18 mouse cellular contexts compared by ENCODE assay signal in genomic region chr2:128294610-128295009, GRCm38 (mm10).
DNase-seq lines count a peak whose midpoint lies in the region; ATAC-seq and TF ChIP-seq lines count a peak whose summit lies in the region.
"Had no signal": no experiment of that assay in that cellular context is flagged by ENCODE, and none has a peak within 500 bp of the region (broad histone marks: within the 10 kb centered on the region; RNA-seq: fewer than 3 reads in every experiment).

No protein-coding gene starts in this region.

- TF ChIP-seq POLR2A in MEL (IDR thresholded peaks at IDR 0.05; ENCODE audit: control insufficient read depth in 1 of 2, insufficient read depth in 1 of 2, low read depth in 1 of 2, low read length in 2 of 2, poor library complexity in 1 of 2), result no peak

- peak; percentile 57; a peak in 3 of 4 replicates for ATAC-seq in hematopoietic stem cell, adult 5-6 weeks (replicated peaks in 1 of 2; ENCODE audit: insufficient read depth in 1 of 2, low FRiP score in 2 of 2, low TSS enrichment in 1 of 2, low read depth in 1 of 2, poor library complexity in 2 of 2, severe bottlenecking in 2 of 2)
- peak; percentile 46 for ATAC-seq in megakaryocyte, adult 5-6 weeks (ENCODE audit: poor library complexity, severe bottlenecking)
- ATAC-seq in neutrophil, adult 5-6 weeks (ENCODE audit: extremely low read depth, insufficient number of reproducible peaks, low FRiP score, poor library complexity, severe bottlenecking), result peak; percentile 25; the same call in 1 of the 2 replicates
- ATAC-seq in hindbrain, embryonic 13.5 days (ENCODE audit: low FRiP score), result no peak
- ATAC-seq: forebrain, embryonic 15.5 days; hindbrain, embryonic 16.5 days had no signal

- WGBS in hindbrain, embryonic 13.5 days, result 67% methylated on average over 3 of the region's 3 CpGs

- peak overlapping the region; percentile 25; the same call in 1 of the 2 replicates for H3K9ac ChIP-seq in MEL (ENCODE audit: control insufficient read depth, low read depth, low read length, poor library complexity, severe bottlenecking)
- no peak overlapping the region for H3K9ac ChIP-seq in hindbrain, embryonic 13.5 days
- H3K9ac ChIP-seq: embryonic facial prominence, embryonic 12.5 days; forebrain, embryonic 15.5 days; heart, embryonic 12.5 days had no signal

- H3K79me2 ChIP-seq in MEL (ENCODE audit: control insufficient read depth, insufficient read depth, low read length, poor library complexity), result no peaks in the 10 kb centered on the region

- peak overlapping the region; percentile 38 for H3K27ac ChIP-seq in MEL (ENCODE audit: control insufficient read depth, low read depth, low read length)
- no peak overlapping the region for H3K27ac ChIP-seq in hindbrain, embryonic 13.5 days
- H3K27ac ChIP-seq: embryonic facial prominence, embryonic 12.5 days; forebrain, embryonic 15.5 days had no signal

- no peak for TF ChIP-seq CTCF in MEL (IDR thresholded peaks at IDR 0.05 in 2 of 3, conservative IDR thresholded peaks at IDR 0.05 in 1 of 3; ENCODE audit: control insufficient read depth in 1 of 3, insufficient read depth in 1 of 3, low read depth in 2 of 3, low read length in 3 of 3, poor library complexity in 1 of 3, severe bottlenecking in 1 of 3)

- peaks cover 0 to 24% of the 10 kb centered on the region in 2 experiments; a peak in 2 of 4 replicates for H3K36me3 ChIP-seq in MEL (ENCODE audit: control insufficient read depth in 1 of 2, insufficient read depth in 2 of 2, low read length in 2 of 2)
- H3K36me3 ChIP-seq in hindbrain, embryonic 13.5 days, result no peaks in the 10 kb centered on the region
- H3K36me3 ChIP-seq: embryonic facial prominence, embryonic 12.5 days; forebrain, embryonic 15.5 days; heart, embryonic 12.5 days had no signal

- peak; percentile 68 for DNase-seq in MEL (ENCODE audit: low read depth, low spot score)
- no peak for DNase-seq in thymus, postnatal 4 days
- no peak for DNase-seq in frontal cortex, postnatal 14 days (ENCODE audit: low spot score in 2 of 2)
- no peak for DNase-seq in right cerebral cortex, postnatal 4 days
- DNase-seq: adrenal gland, adult 2 months; adrenal gland, postnatal 25 days; cerebellum, adult 11 months; cerebellum, adult 8-10 months; cerebellum, postnatal 14 days; gastrocnemius, postnatal 14 days had no signal

- peaks cover 7 to 28% of the 10 kb centered on the region in 2 experiments for H3K4me1 ChIP-seq in MEL (ENCODE audit: control insufficient read depth in 1 of 2, insufficient read depth in 2 of 2, low read length in 2 of 2)
- no peaks in the 10 kb centered on the region for H3K4me1 ChIP-seq in hindbrain, embryonic 13.5 days (replicated peaks)
- H3K4me1 ChIP-seq: forebrain, embryonic 15.5 days had no signal

- H3K4me2 ChIP-seq in hindbrain, embryonic 13.5 days, result no peak overlapping the region
- H3K4me2 ChIP-seq: embryonic facial prominence, embryonic 12.5 days; forebrain, embryonic 15.5 days; heart, embryonic 12.5 days had no signal

- no peaks in the 10 kb centered on the region for H3K9me3 ChIP-seq in MEL (replicated peaks; ENCODE audit: insufficient read depth, low read length)
- H3K9me3 ChIP-seq in hindbrain, embryonic 13.5 days, result peaks cover 5% of the 10 kb centered on the region

- peak overlapping the region in 1 of 2 experiments; percentile 2; a peak in 1 of 4 replicates for H3K4me3 ChIP-seq in MEL (ENCODE audit: control insufficient read depth in 1 of 2, insufficient read depth in 1 of 2, low read depth in 2 of 2, low read length in 2 of 2)
- no peak overlapping the region for H3K4me3 ChIP-seq in hindbrain, embryonic 13.5 days
- H3K4me3 ChIP-seq: embryonic facial prominence, embryonic 12.5 days; forebrain, embryonic 15.5 days; heart, embryonic 12.5 days had no signal

- H3K27me3 ChIP-seq in MEL (ENCODE audit: control insufficient read depth in 1 of 2, insufficient read depth in 2 of 2, low read length in 2 of 2), result no peaks in the 10 kb centered on the region
- no peaks in the 10 kb centered on the region for H3K27me3 ChIP-seq in hindbrain, embryonic 13.5 days
- H3K27me3 ChIP-seq: embryonic facial prominence, embryonic 12.5 days; forebrain, embryonic 15.5 days; heart, embryonic 12.5 days had no signal

- no peak for TF ChIP-seq RAD21 in MEL (IDR thresholded peaks at IDR 0.05; ENCODE audit: low read depth, low read length)

- no peak for TF ChIP-seq EP300 in MEL (IDR thresholded peaks at IDR 0.05; ENCODE audit: low read depth in 1 of 2, low read length in 2 of 2)

TF ChIP-seq in MEL, 35 proteins besides CTCF, POLR2A, EP300 and RAD21:
- no peak for TF ChIP-seq RCOR1 (IDR thresholded peaks at IDR 0.05; ENCODE audit: low read depth, low read length)
- TF ChIP-seq MAZ (IDR thresholded peaks at IDR 0.05; ENCODE audit: low read depth, low read length), result 0 out of 2 replicates have a peak, but pooled peaks have one; percentile 36
